Mouse (Mus musculus) ES-E14 (cell line): ENCODE measurements around the gene Pnrc2.

ENCODE experiments used
- HCFC1 ChIP-seq: IDR thresholded peaks from 2 replicates; pipeline ENCODE4 v1.6.1; 2012; ENCODE audit warnings: low read length, inconsistent platforms, borderline replicate concordance; ENCODE audit not compliant: insufficient read depth
- ZC3H11A ChIP-seq: IDR thresholded peaks from 2 replicates; pipeline ENCODE4 v1.6.1; 2012; ENCODE audit warnings: low read depth, mild to moderate bottlenecking, inconsistent platforms, low read length, borderline replicate concordance

DNA sequence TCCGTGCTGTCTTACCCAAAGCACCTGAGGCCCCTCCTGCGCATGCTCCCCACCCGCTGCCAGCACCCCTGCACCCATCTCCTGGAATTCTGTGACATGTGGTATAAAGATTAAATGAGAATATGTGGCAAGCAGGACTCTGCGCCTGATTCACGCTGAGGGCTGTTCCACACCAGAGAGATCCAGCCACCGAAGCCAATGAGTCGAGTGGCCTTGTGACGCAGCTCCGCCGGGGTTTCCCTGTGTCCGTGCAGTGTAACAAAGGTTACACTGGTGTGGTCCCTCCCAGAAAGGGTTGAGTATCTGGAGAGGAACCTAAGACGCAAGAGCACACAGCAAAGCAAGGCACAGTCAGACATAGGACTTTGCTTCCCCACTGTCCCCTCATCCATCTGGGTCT, 12.0 kb upstream of the Pnrc2 start:
- TF ChIP-seq HCFC1 (no peak), ZC3H11A (no peak)
